Mouse (Mus musculus): Measurements from ENCODE around the gene Rps28. TPM values are rescaled to one million over a fixed set of nuclear protein-coding genes. Genes with fewer than 3 reads are reported as not detected.

Gene Rps28
- total and polyA plus RNA-seq, 3 experiments = 765 to 4,575 (median 782) TPM

- H3K27ac ChIP-seq (ENCODE audit: insufficient read depth, low read depth) = no peak overlapping the region
- dilution Hi-C loops (cut with MboI; ENCODE audit: extremely low pct_ligation_motif_present, extremely low pct_unique_long_range_greater_than_20kb, low sequenced_read_pairs) = no loop called here
Observed at GRCm38 (mm10) chr17:33802221-33802620, 22.1 kb downstream of the Rps28 start.

GRCm38 (mm10) chr17:33799277-33799676 is 25.1 kb downstream of the Rps28 start:
- Histone ChIP-seq H3K9ac (ENCODE audit: insufficient read depth, low read depth) (no peak overlapping the region), H3K4me2 (ENCODE audit: insufficient read depth, low read depth, poor library complexity, severe bottlenecking) (no peak overlapping the region), H3K27me3 (replicated peaks) (no peaks in the 10 kb centered on the region), H3K27ac (ENCODE audit: insufficient read depth, low read depth) (no peak overlapping the region), H3K4me1 (ENCODE audit: control insufficient read depth in 1 of 2, insufficient read depth in 2 of 2) (peaks cover 3% of the 10 kb centered on the region in 2 experiments), H3K36me3 (replicated peaks in 1 of 2; ENCODE audit: control insufficient read depth in 1 of 2, insufficient read depth in 1 of 2, low read length in 1 of 2) (no peaks in the 10 kb centered on the region), H3K9me3 (replicated peaks; ENCODE audit: low read length) (no peaks in the 10 kb centered on the region), H3K79me2 (replicated peaks; ENCODE audit: control insufficient read depth, extremely low read depth, insufficient read depth, poor library complexity, severe bottlenecking) (no peaks in the 10 kb centered on the region), H3K4me3 (replicated peaks in 1 of 3; ENCODE audit: low read depth in 2 of 3, low read length in 2 of 3, poor library complexity in 1 of 3) (no peak overlapping the region)
- in situ Hi-C loops (cut with MboI; ENCODE audit: low pct_ligation_motif_present, low pct_unique_long_range_greater_than_20kb, low sequenced_read_pairs) = no loop called here
- TF ChIP-seq TBP (conservative IDR thresholded peaks at IDR 0.05; ENCODE audit: low read depth, low read length) = 0 out of 2 replicates have a peak, but pooled peaks have one; percentile 41
- TF ChIP-seq MEF2A (IDR thresholded peaks at IDR 0.05; ENCODE audit: borderline replicate concordance, low read depth, low read length) = no peak
- dilution Hi-C loops (cut with MboI; ENCODE audit: extremely low pct_ligation_motif_present, extremely low pct_unique_long_range_greater_than_20kb, low sequenced_read_pairs) = no loop called here
- no peak for DNase-seq (ENCODE audit: extremely low read depth)

More at GRCm38 (mm10) chr17:33802221-33802620, 22.1 kb downstream of the Rps28 start:
- H3K36me3 ChIP-seq (replicated peaks in 1 of 2; ENCODE audit: control insufficient read depth in 1 of 2, insufficient read depth in 1 of 2, low read length in 1 of 2) = no peaks in the 10 kb centered on the region
- no peaks in the 10 kb centered on the region for H3K79me2 ChIP-seq (replicated peaks; ENCODE audit: control insufficient read depth, extremely low read depth, insufficient read depth, poor library complexity, severe bottlenecking)
- H3K9ac ChIP-seq (ENCODE audit: insufficient read depth, low read depth) = no peak overlapping the region
- no peak for DNase-seq (ENCODE audit: extremely low read depth)
- TF ChIP-seq MAZ (IDR thresholded peaks at IDR 0.05; ENCODE audit: low read depth, low read length) (0 out of 2 replicates have a peak, but pooled peaks have one; percentile 40), KAT2A (IDR thresholded peaks at IDR 0.05; ENCODE audit: insufficient replicate concordance, low read length) (no peak), PAX5 (IDR thresholded peaks at IDR 0.05; ENCODE audit: low read length) (no peak), CTCF (conservative IDR thresholded peaks at IDR 0.05 in 1 of 2, IDR thresholded peaks at IDR 0.05 in 1 of 2; ENCODE audit: low read depth in 2 of 2, low read length in 2 of 2) (peak; percentile 39 to 77; a peak in 3 of 4 replicates), ZC3H11A (IDR thresholded peaks at IDR 0.05; ENCODE audit: low read depth, low read length) (0 out of 2 replicates have a peak, but pooled peaks have one; percentile 12), HCFC1 (IDR thresholded peaks at IDR 0.05; ENCODE audit: low read depth, low read length) (0 out of 2 replicates have a peak, but pooled peaks have one; percentile 24), USF1 (IDR thresholded peaks at IDR 0.05; ENCODE audit: low read depth, low read length) (no peak), ZNF384 (IDR thresholded peaks at IDR 0.05; ENCODE audit: low read depth, low read length) (peak; percentile 100), SMC3 (IDR thresholded peaks at IDR 0.05; ENCODE audit: low read depth, low read length) (peak; percentile 58), SIN3A (IDR thresholded peaks at IDR 0.05; ENCODE audit: low read length) (0 out of 2 replicates have a peak, but pooled peaks have one; percentile 32), BHLHE40 (IDR thresholded peaks at IDR 0.05; ENCODE audit: low read depth, low read length) (0 out of 2 replicates have a peak, but pooled peaks have one; percentile 8), IRF4 (IDR thresholded peaks at IDR 0.05; ENCODE audit: low read depth, low read length) (no peak), RAD21 (IDR thresholded peaks at IDR 0.05; ENCODE audit: low read depth, low read length) (peak; percentile 81)
- in situ Hi-C loops (cut with MboI; ENCODE audit: low pct_ligation_motif_present, low pct_unique_long_range_greater_than_20kb, low sequenced_read_pairs) = loop anchor here (10.0 kb wide), 1 partner anchor 357 kb away; no protein-coding TSS in a partner anchor
- no peaks in the 10 kb centered on the region for H3K9me3 ChIP-seq (replicated peaks; ENCODE audit: low read length)
- H3K4me2 ChIP-seq (ENCODE audit: insufficient read depth, low read depth, poor library complexity, severe bottlenecking) = no peak overlapping the region
- H3K27me3 ChIP-seq (replicated peaks) = peaks cover 6% of the 10 kb centered on the region
- H3K4me3 ChIP-seq (replicated peaks in 1 of 3; ENCODE audit: low read depth in 2 of 3, low read length in 2 of 3, poor library complexity in 1 of 3) = no peak overlapping the region
- peaks cover 6 to 8% of the 10 kb centered on the region in 2 experiments for H3K4me1 ChIP-seq (ENCODE audit: control insufficient read depth in 1 of 2, insufficient read depth in 2 of 2)

All from CH12.LX (cell line).